Mouse (Mus musculus) MEL (cell line): ENCODE data around the gene Tefm. TPM values are rescaled to one million over a fixed set of nuclear protein-coding genes. Genes with fewer than 3 reads are reported as not detected.

ENCODE experiments used
- DNase-seq: peaks from one replicate; pipeline ENCODE4 v3.0.0; 2011; ENCODE audit warnings: low read depth, low spot score
- H3K27ac ChIP-seq: 2 replicates; pipeline ENCODE4 v1.5.1; 2012; ENCODE audit warnings: low read depth, mild to moderate bottlenecking, control low read depth, low read length, moderate library complexity; ENCODE audit not compliant: control insufficient read depth
- H3K27me3 ChIP-seq, 2 experiments: fragments of 150-350 bp in 1 of 2; sonication (generic) in 1 of 2; 2 replicates each; pipeline ENCODE4 v1.6.1; 2012; ENCODE audit warnings: low read length in 2 of 2, mild to moderate bottlenecking in 2 of 2, improper control_type of control experiment in 1 of 2, moderate library complexity in 1 of 2; ENCODE audit not compliant: insufficient read depth in 2 of 2, control insufficient read depth in 1 of 2
- H3K36me3 ChIP-seq, 2 experiments: 2 replicates each; pipeline ENCODE4 v1.6.1; 2012 to 2014; ENCODE audit warnings: low read length in 2 of 2, improper control_type of control experiment in 1 of 2, inconsistent platforms in 1 of 2, mild to moderate bottlenecking in 1 of 2; ENCODE audit not compliant: insufficient read depth in 2 of 2, control insufficient read depth in 1 of 2
- H3K4me1 ChIP-seq, 2 experiments: fragments of 150-350 bp in 1 of 2; sonication (generic) in 1 of 2; 2 replicates each; pipeline ENCODE4 v1.6.1; 2012; ENCODE audit warnings: low read length in 2 of 2, improper control_type of control experiment in 1 of 2, mild to moderate bottlenecking in 1 of 2; ENCODE audit not compliant: insufficient read depth in 2 of 2, control insufficient read depth in 1 of 2
- H3K4me3 ChIP-seq, 2 experiments: fragments of 150-350 bp in 1 of 2; sonication (generic) in 1 of 2; 2 replicates each; pipeline ENCODE4 v1.5.1; 2012; ENCODE audit warnings: low read depth in 2 of 2, low read length in 2 of 2, mild to moderate bottlenecking in 2 of 2, moderate library complexity in 2 of 2, control low read depth in 1 of 2, improper control_type of control experiment in 1 of 2; ENCODE audit not compliant: control insufficient read depth in 1 of 2, insufficient read depth in 1 of 2
- H3K79me2 ChIP-seq: 2 replicates; pipeline ENCODE4 v1.6.1; 2012; ENCODE audit warnings: mild to moderate bottlenecking, low read length, moderate library complexity; ENCODE audit not compliant: control insufficient read depth, poor library complexity, insufficient read depth
- H3K9ac ChIP-seq: 2 replicates; pipeline ENCODE4 v1.6.1; 2012; ENCODE audit warnings: low read depth, mild to moderate bottlenecking, control low read depth, low read length, moderate library complexity; ENCODE audit not compliant: control insufficient read depth, poor library complexity, severe bottlenecking
- H3K9me3 ChIP-seq: fragments of 150-350 bp; sonication (generic); replicated peaks from 2 replicates; pipeline ENCODE4 v1.6.1; 2012; ENCODE audit warnings: mild to moderate bottlenecking, low read length, improper control_type of control experiment, moderate library complexity; ENCODE audit not compliant: insufficient read depth
- BHLHE40 ChIP-seq: IDR thresholded peaks from 2 replicates; pipeline ENCODE4 v1.6.1; 2012; ENCODE audit warnings: low read depth, mild to moderate bottlenecking, inconsistent platforms, low read length, improper control_type of control experiment, borderline replicate concordance
- CHD2 ChIP-seq: IDR thresholded peaks from 2 replicates; pipeline ENCODE4 v1.6.1; 2011; ENCODE audit warnings: low read length, improper control_type of control experiment
- E2F4 ChIP-seq: IDR thresholded peaks from 2 replicates; pipeline ENCODE4 v1.6.1; 2011; ENCODE audit warnings: low read depth, low read length, improper control_type of control experiment, borderline replicate concordance
- EP300 ChIP-seq, 2 experiments: IDR thresholded peaks; 2 replicates each; pipeline ENCODE4 v1.6.1; 2011; ENCODE audit warnings: improper control_type of control experiment in 2 of 2, low read length in 2 of 2, low read depth in 1 of 2, mild to moderate bottlenecking in 1 of 2
- ETS1 ChIP-seq: IDR thresholded peaks from 2 replicates; pipeline ENCODE4 v1.6.1; 2012; ENCODE audit warnings: low read depth, mild to moderate bottlenecking, inconsistent platforms, low read length, improper control_type of control experiment, moderate library complexity
- GABPA ChIP-seq: IDR thresholded peaks from 2 replicates; pipeline ENCODE4 v1.6.1; 2012; ENCODE audit warnings: low read depth, mild to moderate bottlenecking, inconsistent platforms, low read length, improper control_type of control experiment, moderate library complexity
- GATA1 ChIP-seq: IDR thresholded peaks from 2 replicates; pipeline ENCODE4 v1.6.1; 2011; ENCODE audit warnings: low read depth, low read length, improper control_type of control experiment
- HCFC1 ChIP-seq: IDR thresholded peaks from 2 replicates; pipeline ENCODE4 v1.6.1; 2012; ENCODE audit warnings: low read depth, mild to moderate bottlenecking, inconsistent platforms, low read length, improper control_type of control experiment, moderate library complexity
- KAT2A ChIP-seq: conservative IDR thresholded peaks from 2 replicates; pipeline ENCODE4 v1.6.1; 2012; ENCODE audit warnings: low read depth, low read length, improper control_type of control experiment, inconsistent platforms
- MAFK ChIP-seq: IDR thresholded peaks from 2 replicates; pipeline ENCODE4 v1.6.1; 2011; ENCODE audit warnings: low read depth, mild to moderate bottlenecking, low read length, improper control_type of control experiment, borderline replicate concordance
- MAZ ChIP-seq: IDR thresholded peaks from 2 replicates; pipeline ENCODE4 v1.6.1; 2012; ENCODE audit warnings: low read depth, mild to moderate bottlenecking, inconsistent platforms, low read length, improper control_type of control experiment
- NELFE ChIP-seq: IDR thresholded peaks from 2 replicates; pipeline ENCODE4 v1.6.1; 2011; ENCODE audit warnings: low read depth, low read length, improper control_type of control experiment
- POLR2AphosphoS2 ChIP-seq: IDR thresholded peaks from 2 replicates; pipeline ENCODE4 v1.6.1; 2011; ENCODE audit warnings: low read length, improper control_type of control experiment
- RAD21 ChIP-seq: IDR thresholded peaks from 2 replicates; pipeline ENCODE4 v1.6.1; 2011; ENCODE audit warnings: mild to moderate bottlenecking, low read depth, low read length, improper control_type of control experiment
- SMC3 ChIP-seq: IDR thresholded peaks from 2 replicates; pipeline ENCODE4 v1.6.1; 2011; ENCODE audit warnings: low read depth, low read length, improper control_type of control experiment
- TAL1 ChIP-seq: IDR thresholded peaks from 2 replicates; pipeline ENCODE4 v1.6.1; 2012; ENCODE audit warnings: mild to moderate bottlenecking, inconsistent platforms, low read length, moderate library complexity, mixed read lengths
- ZKSCAN1 ChIP-seq: IDR thresholded peaks from 2 replicates; pipeline ENCODE4 v1.6.1; 2012; ENCODE audit warnings: low read depth, mild to moderate bottlenecking, inconsistent platforms, low read length, improper control_type of control experiment, moderate library complexity
- ZMIZ1 ChIP-seq: IDR thresholded peaks from 2 replicates; pipeline ENCODE4 v1.6.1; 2012; ENCODE audit warnings: low read depth, mild to moderate bottlenecking, inconsistent platforms, low read length, improper control_type of control experiment, moderate library complexity
- polyA plus RNA-seq, 2 experiments: library from polyadenylated mRNA; stranded (reverse) in 1 of 2; unstranded in 1 of 2; fragments of >175 nt in 1 of 2; fragments of >200 nt in 1 of 2; gene quantifications; 2 replicates each; pipeline versions ENCODE4 v1.2.1 to v1.2.4; 2012; ENCODE audit warnings: low replicate concordance in 2 of 2, low read depth in 1 of 2; ENCODE audit not compliant: insufficient read length in 2 of 2, insufficient read depth in 1 of 2, missing spikeins in 1 of 2
- total RNA-seq: library from RNA; depleted of rRNA; stranded (reverse); fragments of 300-350 nt; gene quantifications from 2 replicates; pipeline ENCODE4 v1.2.3, GENCODE M21; 2012

The Tefm gene
- total and polyA plus RNA-seq, 3 experiments: 23.6 to 33.9 TPM; not detected in 1

GRCm38 (mm10) chr11:80135954-80136683 is 5.9 kb downstream of the Tefm start:
- no peak overlapping the region for H3K9ac ChIP-seq
- H3K27me3 ChIP-seq: no peaks in the 10 kb centered on the region
- no peaks in the 10 kb centered on the region for H3K9me3 ChIP-seq
- H3K27ac ChIP-seq: no peak overlapping the region
- peaks cover 16 to 24% of the 10 kb centered on the region in 2 experiments for H3K36me3 ChIP-seq
- no peak for DNase-seq
- no peak overlapping the region for H3K4me3 ChIP-seq
- H3K79me2 ChIP-seq: peaks cover 11% of the 10 kb centered on the region
- TF ChIP-seq ZKSCAN1: no peak
- TF ChIP-seq NELFE: no peak
- no peak for TF ChIP-seq ZMIZ1
- no peak for TF ChIP-seq ETS1
- TF ChIP-seq POLR2AphosphoS2: no peak
- TF ChIP-seq CHD2: no peak
- TF ChIP-seq MAZ: no peak
- no peak for TF ChIP-seq HCFC1
- no peak for TF ChIP-seq GABPA
- TF ChIP-seq RAD21: no peak
- no peak for TF ChIP-seq SMC3
- no peak for TF ChIP-seq E2F4
- TF ChIP-seq KAT2A: no peak
- TF ChIP-seq MAFK: no peak
- no peak for TF ChIP-seq BHLHE40
- TF ChIP-seq EP300 (IDR thresholded peaks at IDR 0.05; ENCODE audit: low read depth in 1 of 2, low read length in 2 of 2): no peak
- H3K4me1 ChIP-seq: peaks cover 3 to 5% of the 10 kb centered on the region in 2 experiments; a peak in 2 of 4 replicates

GRCm38 (mm10) chr11:80134744-80135143 is 7.2 kb downstream of the Tefm start:
- DNase-seq: peak; percentile 62
- Histone ChIP-seq H3K79me2 (peaks cover 5% of the 10 kb centered on the region), H3K9ac (no peak overlapping the region), H3K4me1 (peaks cover 0 to 3% of the 10 kb centered on the region in 2 experiments; a peak in 1 of 4 replicates), H3K4me3 (no peak overlapping the region), H3K9me3 (no peaks in the 10 kb centered on the region), H3K27me3 (no peaks in the 10 kb centered on the region), H3K27ac (no peak overlapping the region), H3K36me3 (peaks cover 10 to 32% of the 10 kb centered on the region in 2 experiments)
- peak; percentile 34; the same call in 1 of the 2 replicates for TF ChIP-seq GATA1
- peak; percentile 21; the same call in 1 of the 2 replicates for TF ChIP-seq TAL1
- no peak for TF ChIP-seq SMC3
- 0 out of 2 replicates have a peak, but pooled peaks have one; percentile 11 for TF ChIP-seq POLR2AphosphoS2
